11 mouse cellular contexts compared by ENCODE assay signal in genomic region chr12:17408312-17408711, GRCm38 (mm10).
"Had no signal": no experiment of that assay in that cellular context is flagged by ENCODE, and none has a peak within 500 bp of the region (broad histone marks: within the 10 kb centered on the region; RNA-seq: fewer than 3 reads in every experiment).

No protein-coding gene starts in this region.

- ATAC-seq: liver, postnatal 0 days; lung, postnatal 0 days; midbrain, embryonic 13.5 days; midbrain, embryonic 15.5 days had no signal

- DNase-seq: liver, postnatal 0 days; lung, adult 2 months; lung, postnatal 14 days; lung, postnatal 36 days; right cerebral cortex, postnatal 14 days; thymus, adult 18-20 months; thymus, postnatal 14 days; thymus, postnatal 36 days had no signal
